Mouse (Mus musculus) ES-Bruce4 (cell line): ENCODE results near the gene Gk2. TPM values are rescaled to one million over a fixed set of nuclear protein-coding genes. Genes with fewer than 3 reads are reported as not detected.

Experiments used
- H3K27ac ChIP-seq: 2 replicates; pipeline ENCODE4 v1.5.1; 2012; ENCODE audit warnings: low read length, inconsistent platforms; ENCODE audit not compliant: insufficient read depth
- H3K27me3 ChIP-seq: 2 replicates; pipeline ENCODE4 v1.6.1; 2012; ENCODE audit warnings: mild to moderate bottlenecking, low read length, inconsistent platforms; ENCODE audit not compliant: control insufficient read depth, poor library complexity, insufficient read depth, severe bottlenecking
- H3K36me3 ChIP-seq: 2 replicates; pipeline ENCODE4 v1.6.1; 2012; ENCODE audit warnings: inconsistent platforms, mild to moderate bottlenecking, low read length, moderate library complexity; ENCODE audit not compliant: control insufficient read depth, poor library complexity, insufficient read depth, severe bottlenecking
- H3K4me1 ChIP-seq: one replicate; pipeline ENCODE4 v1.8.1; 2011; ENCODE audit warnings: low read length; ENCODE audit not compliant: control insufficient read depth, insufficient read depth
- H3K4me3 ChIP-seq: 2 replicates; pipeline ENCODE4 v1.5.1; 2011; ENCODE audit warnings: low read depth, mild to moderate bottlenecking, low read length
- H3K9ac ChIP-seq: 2 replicates; pipeline ENCODE4 v1.6.1; 2012; ENCODE audit warnings: low read depth, mild to moderate bottlenecking, inconsistent platforms; ENCODE audit not compliant: poor library complexity, severe bottlenecking
- H3K9me3 ChIP-seq: replicated peaks from 2 replicates; pipeline ENCODE4 v1.6.1; 2012; ENCODE audit warnings: mild to moderate bottlenecking, low read length, inconsistent platforms; ENCODE audit not compliant: control insufficient read depth, poor library complexity, insufficient read depth, severe bottlenecking
- CTCF ChIP-seq: IDR thresholded peaks from one replicate; pipeline ENCODE4 v1.8.1; 2011; ENCODE audit warnings: low read depth, low read length
- EP300 ChIP-seq: IDR thresholded peaks from 2 replicates; pipeline ENCODE4 v1.6.1; 2011; ENCODE audit warnings: low read depth, low read length; ENCODE audit not compliant: insufficient read depth
- POLR2A ChIP-seq: IDR thresholded peaks from one replicate; pipeline ENCODE4 v1.8.1; 2011; ENCODE audit warnings: low read length; ENCODE audit not compliant: insufficient read depth
- polyA plus RNA-seq: library from polyadenylated mRNA; stranded (reverse); fragments of >200 nt; gene quantifications from 2 replicates; pipeline ENCODE4 v1.2.4, GENCODE M21; 2011; ENCODE audit warnings: low read depth; ENCODE audit not compliant: missing spikeins, insufficient read depth, insufficient read length

Gene Gk2
- polyA plus RNA-seq, 1 experiment = not detected

DNA sequence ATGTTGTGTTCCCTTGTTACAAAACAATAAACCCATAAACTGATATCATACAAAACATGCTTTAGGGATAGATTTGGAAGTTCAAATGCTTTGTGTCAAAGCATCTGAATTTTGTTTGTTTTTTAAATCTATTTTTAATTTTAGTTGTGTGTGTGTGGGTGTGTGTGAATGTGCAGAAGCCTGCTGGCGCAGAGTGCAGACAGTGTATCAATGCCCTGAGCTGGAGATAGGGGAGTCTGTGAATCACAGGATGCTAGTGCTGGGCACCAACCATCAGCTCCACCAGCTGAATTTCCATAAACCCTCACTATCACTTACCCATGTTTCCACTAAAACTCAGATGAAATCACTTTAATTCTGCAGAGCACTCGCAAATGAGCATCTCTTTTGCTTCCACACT is 24.3 kb downstream of the Gk2 start:
- Histone ChIP-seq H3K9ac (no peak overlapping the region), H3K4me3 (no peak overlapping the region), H3K9me3 (no peaks in the 10 kb centered on the region), H3K27ac (no peak overlapping the region), H3K27me3 (no peaks in the 10 kb centered on the region), H3K36me3 (no peaks in the 10 kb centered on the region), H3K4me1 (no peaks in the 10 kb centered on the region)
- TF ChIP-seq POLR2A = no peak
- TF ChIP-seq EP300 = no peak
- no peak for TF ChIP-seq CTCF

DNA sequence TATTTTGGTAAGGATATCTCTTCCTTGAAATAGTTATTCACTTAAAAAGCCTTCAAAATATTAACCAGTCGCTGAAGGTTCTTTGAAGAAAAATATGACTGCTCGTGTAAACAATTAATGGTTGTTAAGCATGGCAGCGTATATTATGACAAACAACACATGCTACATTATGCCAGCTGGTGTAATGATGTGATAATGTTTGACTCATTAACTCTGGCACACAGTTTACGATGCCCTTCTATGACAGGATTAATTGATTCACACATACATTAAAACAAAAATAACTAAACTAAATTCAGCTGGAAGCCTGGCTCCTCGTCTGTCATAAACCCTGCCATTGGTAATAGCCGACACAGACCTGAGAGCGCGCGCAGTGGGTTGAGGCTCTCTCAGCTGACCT is 26.8 kb downstream of the Gk2 start:
- H3K9ac ChIP-seq = no peak overlapping the region
- no peaks in the 10 kb centered on the region for H3K27me3 ChIP-seq
- no peaks in the 10 kb centered on the region for H3K4me1 ChIP-seq
- no peak overlapping the region for H3K4me3 ChIP-seq
- H3K36me3 ChIP-seq = no peaks in the 10 kb centered on the region
- no peak for TF ChIP-seq CTCF
- no peak for TF ChIP-seq POLR2A
- TF ChIP-seq EP300 = no peak
- no peak overlapping the region for H3K27ac ChIP-seq
- no peaks in the 10 kb centered on the region for H3K9me3 ChIP-seq

DNA sequence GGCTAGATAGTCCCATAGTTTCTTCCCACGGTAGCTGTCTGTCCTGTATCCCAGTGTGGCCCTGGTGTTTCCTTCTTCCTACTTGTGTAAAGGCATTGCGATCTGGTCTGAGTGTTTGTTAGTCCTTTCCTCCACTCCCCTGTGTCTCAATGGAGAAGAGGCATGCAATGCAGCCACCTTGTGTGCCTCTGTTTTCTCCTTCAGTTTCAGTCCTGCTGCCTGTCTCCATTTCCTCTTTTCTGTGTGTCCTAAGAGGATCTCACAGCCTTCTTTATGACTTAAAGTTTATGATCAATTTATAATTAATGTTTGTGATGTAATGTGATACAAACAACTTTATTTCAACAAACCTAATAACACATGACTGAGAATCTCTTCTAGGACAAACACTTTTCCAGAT is 35.2 kb downstream of the Gk2 start:
- H3K9me3 ChIP-seq = no peaks in the 10 kb centered on the region
- no peaks in the 10 kb centered on the region for H3K27me3 ChIP-seq
- H3K27ac ChIP-seq = no peak overlapping the region
- no peak overlapping the region for H3K4me3 ChIP-seq
- no peaks in the 10 kb centered on the region for H3K4me1 ChIP-seq
- TF ChIP-seq EP300 (no peak), POLR2A (no peak), CTCF (no peak)
- no peaks in the 10 kb centered on the region for H3K36me3 ChIP-seq
- H3K9ac ChIP-seq = no peak overlapping the region

DNA sequence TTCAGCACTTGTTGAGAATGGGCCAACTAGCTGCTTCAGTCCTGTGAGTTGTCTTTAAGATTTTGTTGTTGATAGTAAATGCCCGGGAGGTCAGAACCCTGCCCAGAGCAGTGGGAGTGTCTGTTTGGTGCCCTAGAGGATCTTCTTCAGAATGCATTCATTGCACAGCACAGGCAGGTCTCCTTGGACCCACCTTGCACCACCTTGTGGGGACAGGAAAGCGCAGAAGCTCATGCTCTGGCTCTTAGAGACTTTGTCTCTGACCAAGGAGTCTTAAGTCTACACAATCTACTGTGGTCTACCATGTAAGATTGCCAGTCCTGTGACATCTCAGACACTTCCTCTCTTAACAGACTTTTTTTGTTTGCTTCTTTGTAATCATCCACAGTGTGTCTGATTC is 39.6 kb downstream of the Gk2 start:
- H3K4me1 ChIP-seq = no peaks in the 10 kb centered on the region
- TF ChIP-seq POLR2A = no peak
- no peak overlapping the region for H3K4me3 ChIP-seq
- no peaks in the 10 kb centered on the region for H3K27me3 ChIP-seq
- H3K36me3 ChIP-seq = no peaks in the 10 kb centered on the region
- H3K9me3 ChIP-seq = no peaks in the 10 kb centered on the region
- H3K9ac ChIP-seq = no peak overlapping the region
- H3K27ac ChIP-seq = no peak overlapping the region

DNA sequence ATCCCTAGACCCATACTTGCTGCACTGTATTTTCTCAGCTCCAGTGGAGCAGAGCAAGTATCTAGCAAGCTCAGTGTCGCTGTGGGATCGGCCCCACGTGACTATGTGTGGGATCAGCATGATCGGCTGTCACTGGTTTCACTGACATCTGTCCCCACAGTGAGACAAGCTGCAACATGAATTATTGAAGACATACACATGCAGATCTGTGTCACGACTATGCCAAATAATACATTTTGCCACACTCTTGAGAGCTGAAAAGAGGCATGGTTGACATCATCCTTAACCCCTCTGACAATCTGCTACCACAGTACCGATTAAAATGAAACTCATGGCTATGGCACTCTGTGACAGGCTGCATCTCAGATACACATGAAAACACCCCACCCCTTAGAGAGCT is 41.0 kb downstream of the Gk2 start:
- H3K36me3 ChIP-seq = no peaks in the 10 kb centered on the region
- H3K4me1 ChIP-seq = no peaks in the 10 kb centered on the region
- no peaks in the 10 kb centered on the region for H3K9me3 ChIP-seq
- no peak overlapping the region for H3K9ac ChIP-seq
- no peaks in the 10 kb centered on the region for H3K27me3 ChIP-seq
- H3K4me3 ChIP-seq = no peak overlapping the region
- no peak for TF ChIP-seq EP300
- TF ChIP-seq CTCF = no peak
- TF ChIP-seq POLR2A = no peak
- H3K27ac ChIP-seq = no peak overlapping the region

DNA sequence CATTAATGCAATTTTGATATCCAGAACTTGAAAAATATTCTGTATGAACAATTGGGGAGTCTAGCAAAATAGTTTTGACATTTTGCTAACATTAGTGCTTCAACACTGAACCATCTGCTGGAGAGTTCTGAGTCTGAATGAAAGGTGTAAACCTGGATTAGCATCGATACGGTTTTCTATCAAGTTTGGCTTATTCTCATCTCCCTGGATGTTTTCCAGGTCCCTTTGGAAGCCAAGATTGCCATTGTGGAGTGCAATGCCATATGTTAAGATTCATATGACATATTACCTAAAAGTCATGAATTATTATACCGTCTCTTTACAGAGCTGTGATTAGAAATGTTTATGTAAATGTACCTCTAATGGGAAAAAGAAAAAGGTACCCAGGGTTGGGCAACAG is 43.1 kb downstream of the Gk2 start:
- H3K9me3 ChIP-seq = no peaks in the 10 kb centered on the region
- TF ChIP-seq POLR2A = no peak
- no peak for TF ChIP-seq EP300
- TF ChIP-seq CTCF = no peak
- no peaks in the 10 kb centered on the region for H3K4me1 ChIP-seq

More for the DNA sequence above, 43.1 kb downstream of the Gk2 start:
- Histone ChIP-seq H3K36me3 (no peaks in the 10 kb centered on the region), H3K9ac (no peak overlapping the region), H3K27me3 (no peaks in the 10 kb centered on the region), H3K4me3 (no peak overlapping the region), H3K27ac (no peak overlapping the region)
